Mouse (Mus musculus) thymus, adult 2 months (tissue): ENCODE results near the gene Spata5. TPM values are rescaled to one million over a fixed set of nuclear protein-coding genes. Genes with fewer than 3 reads are reported as not detected.

Source experiments
- DNase-seq: peaks from one replicate; pipeline ENCODE4 v3.0.0; 2021
- H3K27ac ChIP-seq: fragments of 200-500 bp; 2 replicates; pipeline ENCODE4 v1.5.1; 2012; ENCODE audit warnings: low read length, control low read depth; ENCODE audit not compliant: control insufficient read depth, insufficient read depth
- H3K27me3 ChIP-seq: fragments of 200-500 bp; 2 replicates; pipeline ENCODE4 v1.6.1; 2012; ENCODE audit warnings: mild to moderate bottlenecking, low read length, moderate library complexity, mixed read lengths; ENCODE audit not compliant: control insufficient read depth, insufficient read depth
- H3K36me3 ChIP-seq: fragments of 200-500 bp; 2 replicates; pipeline ENCODE4 v1.6.1; 2012; ENCODE audit warnings: mild to moderate bottlenecking, low read length, moderate library complexity; ENCODE audit not compliant: control insufficient read depth, insufficient read depth
- H3K4me1 ChIP-seq: fragments of 200-500 bp; replicated peaks from 2 replicates; pipeline ENCODE4 v1.6.1; 2012; ENCODE audit warnings: low read length; ENCODE audit not compliant: control insufficient read depth, insufficient read depth
- H3K4me3 ChIP-seq: fragments of 200-500 bp; 2 replicates; pipeline ENCODE4 v1.5.1; 2012; ENCODE audit warnings: mild to moderate bottlenecking, low read length, control low read depth, moderate library complexity; ENCODE audit not compliant: control insufficient read depth, insufficient read depth
- CTCF ChIP-seq: fragments of 200-500 bp; IDR thresholded peaks from 2 replicates; pipeline ENCODE4 v1.5.1; 2012; ENCODE audit warnings: mild to moderate bottlenecking, control low read depth, low read length, moderate library complexity, borderline replicate concordance; ENCODE audit not compliant: control insufficient read depth, poor library complexity, insufficient read depth; ENCODE audit errors: extremely low read depth
- POLR2A ChIP-seq: fragments of 200-500 bp; IDR thresholded peaks from 2 replicates; pipeline ENCODE4 v1.6.1; 2012; ENCODE audit warnings: mild to moderate bottlenecking, low read length, control low read depth, moderate library complexity; ENCODE audit not compliant: control insufficient read depth, poor library complexity, insufficient read depth; ENCODE audit errors: extremely low read depth
- WGBS: fragments of 180-500 bp; shearing (Covaris S2); methylation state at CpG from one replicate; pipeline ENCODE4 v1.1.7; 2018; 5-methylcytosine and 5-hydroxymethylcytosine counted together
- polyA plus RNA-seq: library from polyadenylated mRNA; depleted of rRNA; stranded (reverse); fragments of >200 nt; gene quantifications from 2 replicates; pipeline ENCODE4 v1.2.3, GENCODE M21; 2012

Spata5 gene
- polyA plus RNA-seq, 1 experiment, result 3.2 TPM

DNA sequence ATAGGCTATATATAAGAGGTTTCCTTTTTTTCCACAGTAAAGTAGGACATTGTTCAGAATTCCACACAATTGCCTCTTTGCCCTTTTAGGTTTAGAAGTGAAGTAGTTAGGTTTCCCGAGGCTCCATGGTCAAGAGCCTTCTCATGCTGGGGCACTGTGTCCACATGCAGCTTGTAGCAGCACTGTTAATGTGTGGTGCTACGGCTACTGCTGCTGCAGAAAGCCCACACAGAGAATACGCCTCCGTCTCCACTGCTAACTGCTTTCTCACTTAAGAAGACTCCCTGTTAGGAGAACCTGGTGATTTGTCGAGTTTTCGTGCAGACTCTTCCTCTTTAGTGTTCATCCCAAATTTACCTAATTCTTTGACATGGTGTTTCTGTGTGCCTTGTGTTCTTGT, 152.4 kb downstream of the Spata5 start:
- Histone ChIP-seq H3K4me3 (no peak overlapping the region), H3K27ac (no peak overlapping the region), H3K27me3 (no peaks in the 10 kb centered on the region), H3K36me3 (no peaks in the 10 kb centered on the region), H3K4me1 (peaks cover 2% of the 10 kb centered on the region; the same call in 1 of the 2 replicates)
- no peak for DNase-seq
- 97% methylated on average over 6 of the region's 6 CpGs for WGBS
- TF ChIP-seq POLR2A (no peak), CTCF (no peak)

DNA sequence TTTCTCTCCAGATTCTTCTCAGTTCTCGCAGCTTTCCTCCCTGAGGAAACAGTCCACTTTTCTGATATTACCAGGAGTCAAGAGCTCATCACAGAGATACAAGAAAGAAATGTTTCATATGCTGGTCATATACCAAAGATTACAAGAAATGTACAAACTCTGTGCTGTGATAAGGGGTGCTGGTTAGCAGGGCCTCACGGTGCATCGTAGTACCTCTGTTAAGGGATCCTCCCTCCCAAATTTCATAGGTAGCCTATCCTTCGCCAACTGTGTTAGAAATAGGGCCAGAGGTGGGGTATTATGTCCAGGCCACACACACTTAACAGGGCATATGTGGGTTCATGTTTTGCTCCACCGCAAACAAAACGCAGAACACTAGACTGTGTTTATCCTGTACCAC, 157.1 kb downstream of the Spata5 start:
- Histone ChIP-seq H3K4me1 (no peaks in the 10 kb centered on the region), H3K36me3 (no peaks in the 10 kb centered on the region), H3K27me3 (no peaks in the 10 kb centered on the region), H3K4me3 (no peak overlapping the region), H3K27ac (no peak overlapping the region)
- no peak for DNase-seq
- WGBS, result 99% methylated on average over 6 of the region's 6 CpGs
- TF ChIP-seq POLR2A (no peak), CTCF (no peak)

DNA sequence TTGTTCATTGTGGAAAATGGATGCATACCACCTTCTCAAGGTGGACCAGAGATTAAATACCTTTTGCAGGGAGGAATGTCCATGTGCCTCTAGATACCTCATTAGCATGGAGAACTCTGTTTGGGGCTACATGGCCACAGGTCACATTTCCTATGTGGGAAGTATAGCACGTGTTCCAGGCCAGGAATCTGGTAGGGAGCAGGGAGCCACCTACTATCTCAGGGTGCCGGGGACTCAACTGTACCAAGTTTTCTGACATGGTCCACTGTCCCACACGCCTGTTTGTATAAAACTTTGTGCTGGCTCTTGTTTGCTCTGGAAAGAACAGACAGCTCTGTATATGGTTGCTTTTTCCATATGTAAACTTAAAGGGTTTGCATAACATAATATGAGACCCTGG, 158.0 kb downstream of the Spata5 start:
- no peak overlapping the region for H3K4me3 ChIP-seq
- no peak overlapping the region for H3K27ac ChIP-seq
- WGBS, result 96% methylated on average over 3 of the region's 3 CpGs
- H3K4me1 ChIP-seq, result no peaks in the 10 kb centered on the region
- TF ChIP-seq CTCF (no peak), POLR2A (no peak)
- DNase-seq, result no peak
- no peaks in the 10 kb centered on the region for H3K27me3 ChIP-seq
- H3K36me3 ChIP-seq, result no peaks in the 10 kb centered on the region

DNA sequence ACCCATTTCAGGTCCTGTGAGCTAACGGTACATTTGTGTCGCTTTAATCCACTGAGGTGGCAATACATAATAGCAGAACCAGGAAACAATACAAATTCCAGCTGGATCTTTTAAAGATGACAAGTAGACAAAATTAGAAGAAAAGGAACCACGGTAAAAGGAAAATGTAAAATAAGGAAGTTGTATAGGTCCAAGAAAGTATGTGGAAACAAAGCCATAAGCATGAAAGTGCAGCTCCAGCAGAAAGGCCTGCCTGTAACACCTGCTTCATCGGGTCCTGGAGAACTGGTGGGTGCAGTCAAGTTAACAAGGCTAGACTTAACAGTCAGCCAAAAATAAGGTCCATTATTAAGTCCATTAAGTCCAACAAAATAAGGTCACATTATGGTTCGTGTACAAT, 164.9 kb downstream of the Spata5 start:
- TF ChIP-seq POLR2A (no peak), CTCF (no peak)
- Histone ChIP-seq H3K36me3 (no peaks in the 10 kb centered on the region), H3K27me3 (no peaks in the 10 kb centered on the region), H3K4me3 (no peak overlapping the region), H3K27ac (no peak overlapping the region), H3K4me1 (no peaks in the 10 kb centered on the region)
- WGBS, result 68% methylated on average over 5 of the region's 5 CpGs
- no peak for DNase-seq

DNA sequence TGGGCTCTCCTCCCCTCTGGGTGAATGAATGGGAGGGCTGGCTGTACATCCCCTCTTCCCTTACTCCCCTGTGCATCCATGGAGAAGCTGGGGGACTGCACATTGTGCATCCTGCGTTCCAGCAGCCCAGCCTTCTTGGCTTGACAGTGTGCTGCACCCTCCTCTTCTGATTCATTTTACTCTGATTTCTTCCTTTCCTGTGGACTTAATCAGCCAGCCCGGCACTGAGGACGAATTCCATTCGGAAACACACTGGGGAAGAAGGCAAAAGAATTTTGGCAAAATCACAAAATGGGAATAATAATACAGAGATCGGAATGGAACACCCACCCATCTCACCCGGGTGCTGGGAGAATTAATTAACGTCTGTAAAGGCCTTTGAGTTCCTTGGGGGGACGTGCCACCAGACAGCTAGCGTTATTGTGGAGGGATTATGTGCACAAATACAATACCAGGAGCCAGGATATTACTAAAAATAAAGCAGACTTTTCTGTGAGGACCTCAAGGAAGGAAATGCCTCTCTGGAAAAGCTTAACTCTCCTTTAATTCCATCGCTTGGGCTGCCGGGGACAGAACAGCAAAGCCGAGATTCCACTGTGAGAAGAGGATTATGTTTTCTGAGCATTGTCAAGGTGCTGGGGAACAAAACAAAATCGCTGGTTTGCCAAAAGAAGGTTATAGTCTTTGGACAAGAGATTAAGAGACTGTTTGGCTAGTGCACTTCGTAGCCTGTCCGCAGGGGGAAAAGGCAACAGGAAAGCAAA, 166.5 kb downstream of the Spata5 start:
- H3K4me3 ChIP-seq, result no peak overlapping the region
- H3K27me3 ChIP-seq, result no peaks in the 10 kb centered on the region
- TF ChIP-seq CTCF (no peak), POLR2A (no peak)
- H3K36me3 ChIP-seq, result no peaks in the 10 kb centered on the region
- 92% methylated on average over 15 of the region's 15 CpGs for WGBS
- H3K4me1 ChIP-seq, result no peaks in the 10 kb centered on the region
- H3K27ac ChIP-seq, result no peak overlapping the region
- DNase-seq, result no peak

DNA sequence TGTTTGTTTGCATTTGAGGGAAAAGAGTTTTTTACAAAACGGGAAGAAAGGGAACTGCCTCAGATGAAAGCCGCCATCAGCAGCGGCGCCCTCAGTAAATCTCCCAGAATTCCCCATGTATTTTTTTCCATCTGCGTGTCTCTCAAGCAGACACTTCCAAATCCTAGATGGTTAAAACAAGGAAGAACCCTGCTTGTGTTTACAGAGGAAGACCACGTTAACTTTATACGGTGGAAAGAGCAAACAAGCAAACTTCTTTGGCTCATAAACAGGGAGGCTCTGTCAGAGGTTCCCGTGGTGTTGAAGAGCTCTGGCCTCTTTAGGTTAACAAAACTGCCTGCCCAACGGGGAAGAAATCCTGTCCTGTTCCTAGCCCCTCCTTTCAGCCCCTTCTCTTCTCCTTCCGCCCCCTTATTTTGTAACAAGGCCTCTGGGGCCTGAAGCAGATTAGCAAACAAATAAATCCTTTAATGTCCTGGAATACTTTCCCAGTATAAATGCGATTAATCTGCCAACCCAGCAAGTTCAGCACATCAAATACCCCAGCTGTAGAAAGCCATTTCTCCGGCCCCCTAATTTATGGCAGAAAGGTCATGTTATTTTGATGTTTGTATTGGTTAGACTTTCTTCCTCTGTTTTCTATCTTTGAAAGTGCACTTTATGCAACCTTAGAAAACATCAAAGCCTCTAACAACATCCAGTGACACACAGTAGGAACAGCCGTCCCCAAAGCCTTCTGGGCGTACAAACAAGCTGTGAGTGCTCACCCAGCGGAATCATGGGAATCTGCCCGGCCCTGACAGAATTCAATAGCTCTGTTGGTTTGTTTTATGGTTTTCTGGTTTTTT, 167.3 kb downstream of the Spata5 start:
- 85% methylated on average over 16 of the region's 16 CpGs for WGBS

DNA sequence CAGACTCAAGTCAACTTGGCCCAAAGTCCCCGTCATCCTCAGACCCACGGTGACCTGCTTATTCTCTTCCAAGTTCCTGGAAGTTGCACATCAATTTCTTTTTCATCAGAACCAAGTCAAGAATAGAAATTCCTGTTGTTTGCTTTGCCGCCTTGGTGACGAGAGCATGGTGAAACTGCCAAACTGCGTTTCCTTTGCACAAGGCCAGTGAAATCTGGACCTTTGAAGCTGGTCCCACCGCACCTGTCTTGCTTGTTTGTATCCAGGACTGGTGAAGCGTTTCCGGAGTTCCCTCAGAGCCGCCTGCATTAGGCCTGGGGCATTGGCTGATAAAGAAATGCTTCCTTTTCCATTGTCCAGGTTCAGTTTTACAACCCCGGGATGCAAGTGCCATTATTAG, 176.0 kb downstream of the Spata5 start:
- Histone ChIP-seq H3K27me3 (no peaks in the 10 kb centered on the region), H3K27ac (no peak overlapping the region), H3K4me1 (no peaks in the 10 kb centered on the region), H3K36me3 (no peaks in the 10 kb centered on the region), H3K4me3 (no peak overlapping the region)
- 92% methylated on average over 10 of the region's 10 CpGs for WGBS
- DNase-seq, result no peak
- TF ChIP-seq CTCF, result no peak
- no peak for TF ChIP-seq POLR2A

More for the DNA sequence above, 167.3 kb downstream of the Spata5 start:
- Histone ChIP-seq H3K4me1 (no peaks in the 10 kb centered on the region), H3K36me3 (no peaks in the 10 kb centered on the region), H3K4me3 (no peak overlapping the region), H3K27me3 (no peaks in the 10 kb centered on the region), H3K27ac (no peak overlapping the region)
- TF ChIP-seq POLR2A (no peak), CTCF (no peak)
- DNase-seq, result no peak
